Mouse (Mus musculus) natural killer cell, adult 2 months (primary cell): ENCODE data around the gene Efcab14.

Experiments
- DNase-seq, 2 experiments: peaks; one replicate each; pipeline ENCODE4 v3.0.0; 2022; ENCODE audit warnings: low spot score in 2 of 2

Gene Efcab14

DNA sequence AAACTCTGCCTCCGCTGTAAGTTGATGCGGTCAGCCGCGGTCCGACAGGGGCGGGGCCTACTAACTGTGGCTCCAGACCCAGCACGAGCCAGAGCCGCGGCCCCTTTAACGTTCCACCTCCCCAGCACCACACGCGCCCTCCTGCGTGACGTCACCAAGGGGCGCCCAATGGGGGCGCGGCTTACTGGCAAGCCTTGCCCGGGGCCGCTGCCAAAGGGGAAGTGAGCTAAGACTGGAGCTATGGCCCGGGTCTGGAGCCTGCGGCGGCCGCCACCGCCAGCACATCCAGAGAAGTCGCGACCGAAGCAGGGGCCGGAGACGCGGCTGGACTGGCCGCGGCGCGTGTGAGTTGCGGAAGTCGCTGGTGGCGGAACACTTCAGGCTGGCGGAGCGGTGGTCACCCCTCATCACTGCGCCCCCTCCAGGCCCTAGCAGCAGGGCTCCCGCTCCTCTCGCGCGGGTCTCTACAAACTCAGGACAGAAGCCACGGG, at the start of gene Efcab14:
Gene Efcab14, plus strand, starts transcription at position 194 of the 491 bp plus-strand sequence.
- DNase-seq = peak; percentile 97 to 98

DNA sequence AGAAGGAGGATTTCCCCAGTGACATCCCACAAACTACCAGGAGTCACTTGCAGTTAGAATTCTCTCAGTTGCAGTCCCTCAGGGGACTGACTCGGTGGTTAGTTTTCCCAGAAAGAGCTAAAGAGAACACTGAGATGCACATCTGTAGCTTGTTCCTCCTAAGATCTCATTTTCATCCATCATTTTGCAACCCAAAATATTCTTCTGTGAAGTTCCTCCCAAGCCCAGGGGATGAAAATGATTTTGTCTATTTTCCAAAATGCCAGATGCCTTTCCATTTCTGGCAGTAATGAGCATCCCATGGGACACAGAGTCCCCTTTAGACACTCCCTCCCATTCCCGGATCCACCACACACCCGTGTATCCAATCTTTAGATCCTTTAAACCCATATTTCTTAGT, 36.1 kb upstream of the Efcab14 start:
- no peak for DNase-seq

DNA sequence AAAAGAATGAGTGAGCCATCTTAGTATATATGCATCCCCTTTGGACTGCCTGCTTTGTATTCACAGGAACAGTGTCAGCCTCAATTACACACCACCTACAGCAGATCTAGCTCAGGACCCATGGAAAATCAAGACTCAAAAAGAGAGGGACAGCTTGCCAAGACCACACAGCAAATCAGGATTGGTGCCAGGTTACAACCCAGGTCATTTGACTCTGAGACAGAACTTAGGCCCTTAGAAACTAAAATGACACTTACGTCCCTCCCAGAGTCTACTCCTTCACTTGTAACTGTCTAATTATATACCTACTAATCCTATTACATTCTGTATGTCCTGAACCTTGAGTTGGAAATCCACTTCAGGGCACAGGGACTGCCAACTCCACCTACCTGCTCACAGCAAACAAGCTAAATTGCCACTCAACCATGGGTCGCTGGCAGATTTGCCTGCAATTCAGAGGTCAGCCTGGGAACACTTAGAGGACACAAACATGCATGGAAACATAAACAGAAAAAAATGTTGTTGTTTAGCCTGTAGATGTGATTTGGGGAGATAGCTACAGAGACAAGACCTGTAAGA, 33.5 kb upstream of the Efcab14 start:
- DNase-seq = no peak

DNA sequence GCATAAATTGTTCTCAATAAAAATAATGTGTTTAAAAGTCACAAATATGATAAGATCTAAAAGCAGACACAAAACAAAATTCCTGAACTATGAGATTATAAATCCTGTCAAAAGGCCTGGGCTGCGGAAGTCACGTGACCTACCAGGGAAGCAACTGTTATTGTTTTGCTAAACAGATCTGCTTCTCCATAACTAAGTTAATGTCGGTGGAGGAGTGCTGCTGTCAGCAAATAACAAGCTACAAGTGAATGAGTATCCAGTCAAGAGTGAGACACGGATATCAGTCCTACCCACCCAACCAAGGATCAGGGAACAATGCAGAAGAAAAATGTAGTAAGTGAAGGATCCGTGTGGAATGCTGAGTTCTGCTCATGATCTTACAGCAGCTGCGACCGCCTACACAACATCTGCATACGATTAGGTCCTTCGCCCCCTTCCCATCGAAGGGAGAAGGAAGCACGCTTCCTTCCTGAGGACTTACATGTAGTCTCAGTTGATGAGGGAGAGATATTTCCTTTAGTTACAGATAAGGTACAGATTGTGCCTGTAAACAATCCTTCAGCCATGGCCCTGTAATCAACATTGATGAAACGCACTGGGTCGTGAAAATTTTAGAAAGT, 28.5 kb upstream of the Efcab14 start:
- DNase-seq = no peak

DNA sequence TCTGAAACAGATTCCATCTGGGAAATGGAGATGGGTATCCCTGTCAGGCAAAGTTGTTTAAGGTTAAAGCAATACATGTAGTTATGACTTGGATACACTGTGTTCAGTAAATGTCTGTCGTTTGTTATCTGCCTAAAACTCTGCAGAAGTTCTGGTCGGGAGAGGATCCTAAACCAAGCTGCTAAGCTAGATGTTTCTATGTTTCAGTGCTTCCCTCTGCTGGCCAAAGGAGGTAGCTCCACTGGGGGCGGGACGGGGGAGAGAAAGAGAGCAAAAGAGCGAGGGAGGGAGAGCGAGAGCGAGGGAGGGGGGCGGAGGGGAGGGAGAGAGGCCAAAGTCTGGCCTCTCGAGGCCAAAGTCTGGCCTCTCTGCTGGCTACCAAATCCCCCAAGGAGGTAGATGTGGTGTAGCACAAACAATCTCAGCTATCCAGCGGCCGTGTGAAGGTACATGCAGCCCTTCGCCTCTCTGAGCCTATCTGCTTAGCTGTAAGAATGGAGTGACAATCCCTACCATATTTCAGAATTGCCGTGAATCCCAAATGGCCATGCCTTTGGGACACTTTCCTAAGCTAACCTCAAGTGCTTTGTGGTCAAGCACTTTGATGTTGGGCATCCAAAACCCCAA, 27.6 kb upstream of the Efcab14 start:
- peak; percentile 9 to 51 for DNase-seq

DNA sequence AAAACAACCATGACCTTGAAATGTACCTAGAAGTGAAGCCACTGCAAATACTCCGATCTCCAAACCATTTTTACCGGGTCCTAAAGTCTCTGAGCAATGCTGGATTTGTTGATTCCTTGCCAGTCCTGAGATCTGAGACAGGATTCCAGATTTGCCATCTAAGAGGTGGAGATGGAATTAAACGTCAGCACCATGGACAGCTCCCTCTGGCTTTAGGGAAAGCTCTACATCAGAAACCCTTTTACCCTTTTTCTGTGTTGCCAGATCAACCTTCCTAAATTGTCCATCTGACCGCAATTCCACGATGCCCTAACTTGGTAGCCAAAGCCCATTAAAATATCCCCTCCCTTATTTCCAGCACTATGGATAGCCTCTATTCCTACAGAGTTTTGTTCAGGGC, 8.8 kb upstream of the Efcab14 start:
- DNase-seq = no peak

DNA sequence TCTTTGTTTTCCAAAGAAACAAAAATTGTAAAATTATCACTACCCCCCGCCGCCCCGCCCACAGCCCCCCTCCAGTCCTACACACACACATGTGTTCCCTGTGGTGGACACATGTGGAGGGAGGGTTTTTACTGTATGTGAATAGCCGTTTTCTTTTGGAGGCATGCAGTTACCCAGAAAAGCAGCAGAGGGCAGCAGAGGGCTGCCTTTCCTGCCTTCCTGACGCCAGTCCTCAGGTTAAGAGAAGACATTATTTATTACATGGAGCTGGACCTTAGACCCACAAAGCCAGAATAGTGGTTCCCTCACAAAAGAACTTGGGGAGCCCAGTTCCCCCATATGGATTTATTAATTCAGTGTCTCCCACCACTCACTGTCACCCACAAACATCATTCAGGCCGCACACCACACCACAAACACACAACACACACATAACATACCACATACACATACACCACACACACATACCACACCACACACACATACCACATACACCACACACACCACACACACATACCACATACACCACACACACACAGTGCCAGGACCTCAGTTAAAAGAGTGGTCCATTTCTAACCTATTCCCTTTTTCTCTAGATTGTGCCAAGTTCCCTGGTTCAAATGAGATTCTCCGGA, 5.8 kb upstream of the Efcab14 start:
- peak; percentile 63 to 79 for DNase-seq

DNA sequence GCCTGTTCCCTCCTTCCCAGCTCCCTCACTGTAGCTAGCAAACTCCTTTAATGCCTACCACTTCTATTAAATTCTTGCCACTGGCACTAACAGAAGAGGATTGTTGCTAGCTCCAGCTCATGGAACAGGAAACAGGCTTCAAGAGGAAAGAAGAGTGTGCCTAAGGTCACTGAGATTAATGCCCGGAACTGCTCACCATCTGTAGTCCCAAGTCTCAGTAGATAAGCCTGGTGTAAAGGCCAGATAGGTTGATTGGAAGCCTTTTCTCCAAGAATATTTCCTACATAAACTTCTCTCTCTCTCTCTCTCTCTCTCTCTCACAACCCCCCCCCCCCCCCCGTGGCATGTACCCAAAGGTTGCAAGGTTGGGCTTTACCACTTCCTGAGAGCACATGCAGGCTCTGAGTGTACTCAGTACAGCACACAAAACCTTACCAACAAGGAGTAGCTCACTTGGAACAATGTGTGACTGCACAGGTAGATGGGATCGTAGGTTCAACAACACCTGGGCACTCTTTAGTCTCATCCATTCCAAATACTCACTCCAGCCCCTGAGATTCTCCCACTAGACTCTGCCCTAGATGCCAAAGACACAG, 5.2 kb upstream of the Efcab14 start:
- no peak for DNase-seq

DNA sequence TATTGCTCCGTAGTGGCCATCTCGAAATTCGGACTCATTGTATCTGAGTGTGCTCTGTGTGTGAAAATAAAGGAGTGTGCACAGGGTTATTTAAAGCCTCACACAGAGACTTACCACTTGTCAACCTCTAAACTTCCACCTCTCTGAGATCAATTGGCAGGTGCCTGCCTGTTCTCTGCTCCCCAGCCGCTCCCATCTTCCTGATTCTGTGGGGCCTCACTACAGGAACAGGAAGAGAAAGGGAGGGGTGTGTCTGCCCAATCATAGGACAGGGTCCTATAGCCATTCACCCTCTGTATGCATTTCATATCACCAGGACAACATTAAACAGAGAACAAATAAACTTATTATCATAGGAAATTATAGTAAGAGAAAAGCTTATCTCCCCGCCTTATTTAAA, 3.8 kb upstream of the Efcab14 start:
- no peak for DNase-seq

DNA sequence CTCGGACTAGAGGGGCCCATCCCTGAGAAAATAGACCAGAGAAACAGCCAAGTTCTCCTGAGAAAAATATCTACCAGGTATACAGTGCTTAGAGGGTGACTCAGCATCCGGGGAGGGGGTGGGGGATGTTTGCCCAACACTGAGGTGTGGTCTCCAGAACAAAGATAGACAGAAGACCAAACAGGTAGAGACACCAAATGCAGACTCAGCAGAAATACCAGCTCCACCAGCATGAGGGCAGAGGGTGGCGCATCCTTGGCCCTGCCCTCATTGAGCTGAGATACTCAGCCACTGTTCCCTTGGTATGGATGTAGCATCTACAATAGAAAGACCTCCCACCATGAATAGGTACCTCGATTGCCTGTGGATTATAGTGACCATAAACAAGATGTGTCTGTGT, 2.7 kb upstream of the Efcab14 start:
- no peak for DNase-seq

DNA sequence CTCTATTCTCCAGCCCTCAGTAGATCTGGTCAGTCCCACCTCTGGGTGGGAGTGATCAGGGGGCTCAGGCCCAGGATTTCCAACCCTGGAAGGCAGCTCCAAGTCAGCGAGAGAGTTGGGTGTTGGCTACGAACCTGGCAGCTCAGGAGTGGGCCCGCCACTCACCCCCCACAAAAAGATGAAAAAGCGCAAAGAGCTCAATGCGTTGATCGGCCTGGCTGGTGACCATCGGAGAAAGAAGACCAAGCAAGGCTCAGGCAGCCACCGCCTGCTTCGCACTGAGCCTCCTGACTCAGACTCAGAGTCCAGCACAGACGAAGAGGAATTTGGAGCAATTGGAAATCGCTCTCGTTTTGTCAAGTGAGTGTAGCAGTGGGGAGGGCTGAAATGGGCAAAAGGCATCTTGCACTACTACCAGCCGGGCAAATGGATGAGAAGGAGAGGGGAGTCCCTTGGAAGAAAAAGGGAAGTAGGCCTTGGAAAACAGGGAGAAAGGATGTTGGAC, 989 bp downstream of the Efcab14 start:
- no peak for DNase-seq

DNA sequence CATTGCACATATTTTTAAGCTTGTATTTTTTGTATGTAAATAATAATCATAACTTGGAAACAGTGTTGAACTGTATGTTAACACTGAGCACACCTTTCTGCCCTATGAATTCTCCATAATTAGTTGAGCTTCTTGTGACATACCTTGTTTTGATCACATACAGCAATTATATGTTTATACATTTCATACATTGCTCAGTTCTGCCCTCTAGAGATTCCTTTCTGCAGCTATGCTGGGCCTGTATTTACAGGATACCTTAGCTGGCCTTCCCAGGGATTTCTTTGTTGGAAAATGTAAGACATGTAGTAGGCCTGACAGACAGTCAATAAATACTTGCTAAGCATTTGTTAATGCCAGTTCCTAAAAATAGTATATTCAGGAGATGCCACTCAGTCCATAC, 5.1 kb downstream of the Efcab14 start:
- DNase-seq = no peak

DNA sequence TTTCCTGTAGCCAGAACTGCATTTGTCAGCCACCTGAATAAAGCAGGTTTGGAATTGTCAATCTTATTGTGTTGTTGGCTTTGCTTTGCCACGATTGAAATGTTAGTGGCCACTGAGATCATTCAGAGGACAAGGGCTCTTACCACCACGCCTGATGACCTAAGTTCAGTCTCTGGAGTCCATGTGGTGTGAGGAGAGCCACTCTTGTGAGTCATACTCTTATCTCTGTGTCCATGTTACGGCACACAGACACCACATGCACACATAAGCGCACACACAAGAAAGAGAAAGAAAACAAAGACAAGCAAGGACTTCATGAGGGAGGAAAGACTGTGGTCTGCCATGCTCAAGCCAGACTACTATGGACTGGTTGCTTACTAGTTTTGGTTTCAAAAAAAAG, 5.6 kb downstream of the Efcab14 start:
- DNase-seq = no peak

DNA sequence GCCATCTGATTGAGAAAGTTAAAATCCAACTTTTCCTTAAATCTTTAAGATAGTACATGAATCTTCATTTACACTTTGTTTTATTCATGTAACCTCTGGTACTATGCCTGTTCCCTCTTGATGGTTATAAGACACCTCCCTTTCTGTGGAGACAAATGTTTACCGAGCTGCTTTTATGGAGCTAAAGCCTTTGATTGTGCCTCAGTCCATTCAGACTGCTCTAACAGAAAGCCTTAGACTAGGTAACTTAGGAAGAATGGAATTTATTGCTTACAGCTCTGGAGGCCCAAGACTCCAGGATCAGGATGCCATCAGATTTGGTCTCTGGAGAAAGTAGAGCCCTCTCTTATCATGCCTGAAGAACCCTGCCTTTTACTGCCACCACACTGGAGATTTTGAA, 10.6 kb downstream of the Efcab14 start:
- DNase-seq = no peak

DNA sequence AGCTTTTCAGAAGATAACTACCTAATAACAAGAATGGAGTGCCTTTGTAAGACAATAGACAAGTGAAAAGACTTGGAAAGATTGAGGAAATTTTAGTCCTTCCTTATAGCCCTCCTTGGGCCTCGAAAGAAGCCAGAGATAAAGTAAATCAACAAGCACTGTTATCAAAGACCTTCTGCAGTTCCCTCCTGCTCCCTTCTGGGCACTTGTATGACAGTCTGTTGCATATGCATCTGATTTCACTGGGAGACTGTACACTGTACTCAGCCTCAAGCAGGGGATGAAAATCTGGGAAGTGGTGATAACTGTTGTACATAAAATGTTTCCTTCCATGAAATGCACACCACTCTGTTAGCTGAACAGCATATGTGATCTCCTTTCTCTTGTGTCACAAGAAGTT, 11.8 kb downstream of the Efcab14 start:
- no peak for DNase-seq

DNA sequence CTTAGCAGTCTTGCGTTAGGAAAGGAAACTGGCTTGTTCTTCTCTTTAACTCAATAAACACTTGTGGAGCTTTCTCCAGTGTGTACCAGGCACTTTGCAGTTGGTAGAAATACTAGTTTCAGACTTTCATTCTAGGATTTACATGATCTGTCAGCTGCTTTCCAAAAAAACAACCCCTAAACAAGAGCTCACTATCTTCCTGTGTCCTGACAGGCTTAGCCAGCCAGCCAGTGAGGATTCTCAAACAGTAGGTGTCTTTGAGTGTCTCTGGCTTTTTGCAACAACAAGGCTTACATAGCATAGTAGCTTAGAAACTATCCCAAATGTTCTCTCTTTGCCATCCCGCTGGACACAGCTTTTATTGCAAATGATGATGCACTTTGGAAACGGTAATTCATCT, 16.6 kb downstream of the Efcab14 start:
- DNase-seq = no peak

DNA sequence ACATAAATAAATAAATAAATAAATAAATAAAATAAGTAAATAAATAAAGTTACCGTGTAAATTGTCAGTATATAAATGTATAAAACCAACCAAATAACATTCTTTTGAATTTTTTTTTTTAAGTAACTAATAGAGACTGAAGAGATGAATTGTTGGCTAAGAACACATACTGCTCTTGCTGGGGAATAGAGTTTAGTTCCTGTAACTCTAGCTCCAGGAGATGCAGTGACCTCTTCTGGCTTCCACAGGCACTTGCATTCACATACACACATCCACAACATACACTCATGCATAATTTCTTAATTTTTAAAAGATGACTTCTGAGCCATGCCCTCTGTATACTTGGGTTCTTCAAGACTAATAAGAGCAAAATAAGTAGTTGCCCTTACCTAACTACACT, 17.3 kb downstream of the Efcab14 start:
- no peak for DNase-seq

DNA sequence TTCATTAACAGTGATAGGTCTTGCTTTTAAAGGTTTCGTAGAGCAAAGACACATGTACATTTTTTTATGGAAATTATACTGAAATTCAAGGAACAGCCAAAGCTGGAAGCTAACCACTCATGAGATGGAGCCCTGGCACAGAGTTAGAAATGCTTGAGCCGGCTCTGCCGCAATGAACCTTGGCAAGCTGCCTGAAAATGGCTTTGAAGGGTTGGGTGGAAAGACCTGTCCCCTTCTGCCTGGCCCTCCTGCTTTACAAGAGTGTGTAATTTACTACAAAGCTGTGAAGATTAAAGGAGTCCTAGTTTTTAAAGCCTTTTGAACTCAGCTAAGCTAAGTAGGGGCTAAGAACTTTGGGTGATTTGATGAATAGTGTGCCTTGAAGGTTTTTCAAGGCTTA, 23.7 kb downstream of the Efcab14 start:
- DNase-seq = no peak

DNA sequence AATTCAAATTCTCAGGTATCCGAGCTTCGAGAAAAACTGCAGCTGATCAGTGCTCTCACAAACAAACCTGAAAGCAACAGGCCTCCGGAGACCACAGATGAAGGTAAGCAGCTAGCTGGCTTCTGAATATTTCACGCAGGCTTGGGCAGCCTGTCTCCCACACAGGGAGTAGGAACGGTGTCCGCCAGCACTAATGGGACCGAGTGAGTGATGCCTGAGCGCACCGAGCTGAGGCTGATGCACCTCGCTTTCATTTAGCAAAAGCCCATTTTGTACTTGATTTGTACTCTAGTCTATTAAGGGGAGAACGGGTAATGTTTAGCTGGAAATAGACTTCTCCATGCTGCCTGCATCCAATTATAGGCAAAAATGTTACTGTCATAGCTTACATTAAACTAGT, 27.0 kb downstream of the Efcab14 start:
- DNase-seq = no peak

DNA sequence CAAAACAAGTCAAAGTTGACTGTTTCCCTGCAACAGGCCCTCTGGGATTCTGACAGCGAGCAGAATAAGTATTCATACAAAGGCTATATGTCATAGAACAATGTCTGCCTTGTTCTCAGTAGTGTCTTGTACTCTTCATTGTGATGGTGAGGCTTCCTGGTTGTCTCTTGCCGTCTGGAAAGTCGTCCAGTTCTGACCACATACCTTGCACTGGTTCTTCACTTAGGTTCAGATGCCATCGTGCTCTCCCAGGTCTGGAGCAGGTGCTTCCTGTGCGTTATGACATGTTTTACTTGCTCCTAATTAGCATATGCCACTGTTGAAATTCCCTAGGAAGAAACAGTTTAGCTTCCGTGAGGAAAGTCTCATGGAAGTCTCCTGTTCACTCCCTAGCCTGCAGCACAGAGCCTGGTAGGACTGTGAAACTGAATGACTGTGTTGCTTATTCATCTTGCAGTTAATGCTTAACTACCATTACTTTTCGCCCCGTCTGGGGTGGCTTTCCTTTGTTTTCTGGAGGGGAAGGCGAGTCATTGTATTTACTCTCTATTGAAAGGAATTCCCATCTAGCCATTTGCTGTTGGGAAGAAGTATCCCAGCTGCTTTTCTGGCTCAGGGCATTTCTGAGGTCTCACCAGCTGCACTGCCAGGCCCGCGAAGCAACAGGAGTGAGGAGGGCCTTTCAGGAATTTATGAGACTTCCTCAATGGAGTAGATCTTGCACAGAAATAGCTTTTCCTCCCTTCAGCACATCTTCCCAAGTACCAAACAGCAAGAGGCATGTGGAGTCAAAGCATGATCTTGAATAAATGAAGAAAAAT, 30.3 kb downstream of the Efcab14 start:
- DNase-seq = no peak

DNA sequence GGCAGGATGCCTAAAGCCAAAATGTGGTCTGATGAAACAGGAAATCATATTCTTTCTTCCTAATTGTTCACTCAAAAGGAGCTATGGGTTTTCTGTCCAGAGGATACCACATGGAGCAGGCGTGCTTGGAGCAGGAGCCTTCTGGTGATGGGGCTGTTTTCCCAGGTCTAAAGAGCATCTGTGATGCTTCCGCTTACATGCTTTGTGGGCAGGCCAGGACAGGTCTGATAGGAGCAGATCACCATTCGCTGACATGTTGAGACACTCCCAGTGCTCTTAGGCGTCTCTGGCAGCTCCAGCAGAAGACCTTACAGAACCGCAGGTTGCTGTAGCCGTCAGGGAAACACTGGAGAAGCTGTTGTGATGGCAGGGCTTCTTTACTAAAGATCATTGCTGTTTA, 37.5 kb downstream of the Efcab14 start:
- no peak for DNase-seq

DNA sequence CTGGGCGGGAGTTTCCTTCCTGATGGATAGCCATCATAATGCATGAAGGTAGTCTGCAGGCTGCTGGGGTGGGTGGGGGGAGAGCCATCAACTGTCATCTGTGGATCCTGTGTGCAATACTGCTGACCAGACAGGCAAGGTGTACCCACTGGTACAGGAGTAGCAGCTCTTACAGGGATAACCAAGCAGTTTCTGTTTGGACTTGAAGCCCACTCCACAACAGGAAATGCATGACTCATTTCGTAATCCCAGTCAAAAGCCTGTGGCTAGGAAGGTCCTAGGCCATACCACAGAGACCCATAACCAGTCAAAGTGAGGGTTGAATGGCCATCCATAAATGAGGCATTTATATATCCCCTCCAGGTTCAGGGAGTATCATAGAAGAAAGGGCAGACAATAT, 40.1 kb downstream of the Efcab14 start:
- DNase-seq = no peak
